23 mouse cellular contexts compared by ENCODE assay signal in genomic region chr8:125740655-125741054, GRCm38 (mm10).
"Had no signal": no experiment of that assay in that cellular context is flagged by ENCODE, and none has a peak within 500 bp of the region (broad histone marks: within the 10 kb centered on the region; RNA-seq: fewer than 3 reads in every experiment).

No protein-coding gene starts in this region.

- H3K4me1 ChIP-seq: heart, embryonic 15.5 days had no signal

- H3K36me3 ChIP-seq: heart, embryonic 15.5 days; limb, embryonic 12.5 days had no signal

- H3K9ac ChIP-seq: heart, embryonic 13.5 days; heart, embryonic 15.5 days; hindbrain, embryonic 14.5 days; limb, embryonic 12.5 days; liver, embryonic 13.5 days had no signal

- H3K4me3 ChIP-seq: gastrocnemius, adult 2 months; heart, embryonic 13.5 days; heart, embryonic 15.5 days; layer of hippocampus, adult 2 months; left cerebral cortex, adult 2 months; limb, embryonic 10.5 days; limb, embryonic 12.5 days; liver, embryonic 13.5 days had no signal

- H3K4me2 ChIP-seq: heart, embryonic 11.5 days; heart, embryonic 13.5 days; heart, embryonic 15.5 days; hindbrain, embryonic 14.5 days; limb, embryonic 12.5 days; liver, embryonic 11.5 days; liver, embryonic 13.5 days had no signal

- H3K27ac ChIP-seq: gastrocnemius, adult 2 months; heart, embryonic 13.5 days; heart, embryonic 15.5 days; hindbrain, embryonic 14.5 days; hindbrain, postnatal 0 days; layer of hippocampus, adult 2 months; left cerebral cortex, adult 2 months; limb, embryonic 12.5 days; liver, embryonic 13.5 days had no signal

- H3K27me3 ChIP-seq: heart, embryonic 13.5 days; heart, embryonic 15.5 days; limb, embryonic 12.5 days; liver, embryonic 13.5 days had no signal

- H3K9me3 ChIP-seq: heart, embryonic 13.5 days; heart, embryonic 15.5 days; limb, embryonic 10.5 days; limb, embryonic 12.5 days; liver, embryonic 13.5 days had no signal

- DNase-seq: gastrocnemius, adult 2 months; gastrocnemius, postnatal 10 days; gastrocnemius, postnatal 25 days; heart, adult 18-20 months; heart, postnatal 14 days; heart, postnatal 36 days; kidney, adult 18-20 months; kidney, adult 8-10 months; kidney, postnatal 10 days; kidney, postnatal 25 days; kidney, postnatal 4 days; liver; liver, embryonic 13.5 days had no signal

- ATAC-seq: hindbrain, postnatal 0 days had no signal
